Mouse (Mus musculus): ENCODE measurements around the gene Alg6. TPM values are rescaled to one million over a fixed set of nuclear protein-coding genes. Genes with fewer than 3 reads are reported as not detected.

The Alg6 gene
- polyA plus RNA-seq, 1 experiment = not detected

- H3K4me1 ChIP-seq (ENCODE audit: control insufficient read depth, insufficient read depth, low read length) = no peaks in the 10 kb centered on the region
- TF ChIP-seq POLR2A (IDR thresholded peaks at IDR 0.05; ENCODE audit: insufficient read depth, low read depth, low read length) = no peak
- no peak for TF ChIP-seq CTCF (IDR thresholded peaks at IDR 0.05; ENCODE audit: insufficient read depth, low read depth, low read length)
- 74% methylated on average over 4 of the region's 4 CpGs for WGBS
These were observed 2.4 kb downstream of the Alg6 start for GRCm38 (mm10) chr4:99717905-99718304.

GRCm38 (mm10) chr4:99724331-99724730 is 8.9 kb downstream of the Alg6 start:
- no peak overlapping the region for H3K4me3 ChIP-seq (ENCODE audit: insufficient read depth, low read depth, low read length)
- no peak overlapping the region for H3K27ac ChIP-seq (ENCODE audit: insufficient read depth, low read depth, low read length)
- WGBS = 94% methylated on average over 4 of the region's 4 CpGs
- TF ChIP-seq CTCF (IDR thresholded peaks at IDR 0.05; ENCODE audit: insufficient read depth, low read depth, low read length) = no peak
- TF ChIP-seq POLR2A (IDR thresholded peaks at IDR 0.05; ENCODE audit: insufficient read depth, low read depth, low read length) = no peak
- no peaks in the 10 kb centered on the region for H3K4me1 ChIP-seq (ENCODE audit: control insufficient read depth, insufficient read depth, low read length)

More at GRCm38 (mm10) chr4:99717905-99718304, 2.4 kb downstream of the Alg6 start:
- H3K4me3 ChIP-seq (ENCODE audit: insufficient read depth, low read depth, low read length) = no peak overlapping the region
- no peak overlapping the region for H3K27ac ChIP-seq (ENCODE audit: insufficient read depth, low read depth, low read length)

GRCm38 (mm10) chr4:99725914-99726451 is 10.5 kb downstream of the Alg6 start:
- WGBS = 97% methylated on average over 8 of the region's 8 CpGs
- H3K27ac ChIP-seq (ENCODE audit: insufficient read depth, low read depth, low read length) = no peak overlapping the region
- no peak overlapping the region for H3K4me3 ChIP-seq (ENCODE audit: insufficient read depth, low read depth, low read length)
- TF ChIP-seq CTCF (IDR thresholded peaks at IDR 0.05; ENCODE audit: insufficient read depth, low read depth, low read length) (no peak), POLR2A (IDR thresholded peaks at IDR 0.05; ENCODE audit: insufficient read depth, low read depth, low read length) (no peak)
- H3K4me1 ChIP-seq (ENCODE audit: control insufficient read depth, insufficient read depth, low read length) = no peaks in the 10 kb centered on the region

GRCm38 (mm10) chr4:99739836-99740235 is 24.4 kb downstream of the Alg6 start:
- H3K4me1 ChIP-seq (ENCODE audit: control insufficient read depth, insufficient read depth, low read length) = no peaks in the 10 kb centered on the region
- H3K4me3 ChIP-seq (ENCODE audit: insufficient read depth, low read depth, low read length) = no peak overlapping the region
- H3K27ac ChIP-seq (ENCODE audit: insufficient read depth, low read depth, low read length) = no peak overlapping the region
- no peak for TF ChIP-seq CTCF (IDR thresholded peaks at IDR 0.05; ENCODE audit: insufficient read depth, low read depth, low read length)
- no peak for TF ChIP-seq POLR2A (IDR thresholded peaks at IDR 0.05; ENCODE audit: insufficient read depth, low read depth, low read length)
- 45% methylated on average over 7 of the region's 7 CpGs for WGBS

- TF ChIP-seq POLR2A (IDR thresholded peaks at IDR 0.05; ENCODE audit: insufficient read depth, low read depth, low read length) = no peak
- TF ChIP-seq CTCF (IDR thresholded peaks at IDR 0.05; ENCODE audit: insufficient read depth, low read depth, low read length) = no peak
- no peak overlapping the region for H3K4me3 ChIP-seq (ENCODE audit: insufficient read depth, low read depth, low read length)
- no peaks in the 10 kb centered on the region for H3K4me1 ChIP-seq (ENCODE audit: control insufficient read depth, insufficient read depth, low read length)
- H3K27ac ChIP-seq (ENCODE audit: insufficient read depth, low read depth, low read length) = no peak overlapping the region
- WGBS = 92% methylated on average over 5 of the region's 5 CpGs
These were observed 37.0 kb downstream of the Alg6 start for GRCm38 (mm10) chr4:99752426-99752825.

- Histone ChIP-seq H3K4me1 (ENCODE audit: control insufficient read depth, insufficient read depth, low read length) (no peaks in the 10 kb centered on the region), H3K27ac (ENCODE audit: insufficient read depth, low read depth, low read length) (no peak overlapping the region), H3K4me3 (ENCODE audit: insufficient read depth, low read depth, low read length) (no peak overlapping the region)
- no peak for TF ChIP-seq CTCF (IDR thresholded peaks at IDR 0.05; ENCODE audit: insufficient read depth, low read depth, low read length)
- no peak for TF ChIP-seq POLR2A (IDR thresholded peaks at IDR 0.05; ENCODE audit: insufficient read depth, low read depth, low read length)
- WGBS = 59% methylated on average over 5 of the region's 5 CpGs
These were observed 50.8 kb downstream of the Alg6 start for GRCm38 (mm10) chr4:99766303-99766702.

GRCm38 (mm10) chr4:99766753-99767152 is 51.3 kb downstream of the Alg6 start:
- no peak for TF ChIP-seq CTCF (IDR thresholded peaks at IDR 0.05; ENCODE audit: insufficient read depth, low read depth, low read length)
- TF ChIP-seq POLR2A (IDR thresholded peaks at IDR 0.05; ENCODE audit: insufficient read depth, low read depth, low read length) = no peak
- Histone ChIP-seq H3K4me1 (ENCODE audit: control insufficient read depth, insufficient read depth, low read length) (no peaks in the 10 kb centered on the region), H3K27ac (ENCODE audit: insufficient read depth, low read depth, low read length) (no peak overlapping the region), H3K4me3 (ENCODE audit: insufficient read depth, low read depth, low read length) (no peak overlapping the region)
- 75% methylated on average over 1 of the region's 1 CpGs for WGBS

GRCm38 (mm10) chr4:99770555-99770954 is 55.1 kb downstream of the Alg6 start:
- WGBS = 91% methylated on average over 5 of the region's 5 CpGs

GRCm38 (mm10) chr4:99773041-99773440 is 57.6 kb downstream of the Alg6 start:
- WGBS = 33% methylated on average over 1 of the region's 1 CpGs
- no peak overlapping the region for H3K27ac ChIP-seq (ENCODE audit: insufficient read depth, low read depth, low read length)

More at GRCm38 (mm10) chr4:99770555-99770954, 55.1 kb downstream of the Alg6 start:
- Histone ChIP-seq H3K4me1 (ENCODE audit: control insufficient read depth, insufficient read depth, low read length) (no peaks in the 10 kb centered on the region), H3K27ac (ENCODE audit: insufficient read depth, low read depth, low read length) (no peak overlapping the region), H3K4me3 (ENCODE audit: insufficient read depth, low read depth, low read length) (no peak overlapping the region)
- TF ChIP-seq CTCF (IDR thresholded peaks at IDR 0.05; ENCODE audit: insufficient read depth, low read depth, low read length) (no peak), POLR2A (IDR thresholded peaks at IDR 0.05; ENCODE audit: insufficient read depth, low read depth, low read length) (no peak)

More at GRCm38 (mm10) chr4:99773041-99773440, 57.6 kb downstream of the Alg6 start:
- Histone ChIP-seq H3K4me1 (ENCODE audit: control insufficient read depth, insufficient read depth, low read length) (no peaks in the 10 kb centered on the region), H3K4me3 (ENCODE audit: insufficient read depth, low read depth, low read length) (no peak overlapping the region)
- TF ChIP-seq POLR2A (IDR thresholded peaks at IDR 0.05; ENCODE audit: insufficient read depth, low read depth, low read length) = no peak
- TF ChIP-seq CTCF (IDR thresholded peaks at IDR 0.05; ENCODE audit: insufficient read depth, low read depth, low read length) = no peak

Data from olfactory bulb, adult 2 months (tissue).